Mouse (Mus musculus) heart, embryonic 11.5 days (tissue): Measurements from ENCODE around the gene Dnajb11. TPM values are rescaled to one million over a fixed set of nuclear protein-coding genes. Genes with fewer than 3 reads are reported as not detected.

ENCODE experiments used
- ATAC-seq: fragments of 200-750 bp; cut with Nextera tagmentation; replicated peaks from 2 replicates; pipeline ENCODE4 v1.8.0; 2017; ENCODE audit warnings: moderate library complexity; ENCODE audit not compliant: insufficient number of reproducible peaks, low FRiP score, low TSS enrichment
- H3K27ac ChIP-seq: fragments of 300-500 bp; sonication (generic); 2 replicates; pipeline ENCODE4 v1.5.1; 2014; ENCODE audit warnings: mild to moderate bottlenecking, low read depth, low read length
- H3K27me3 ChIP-seq: fragments of 300-500 bp; sonication (generic); 2 replicates; pipeline ENCODE4 v1.6.1; 2014; ENCODE audit warnings: mild to moderate bottlenecking, low read length, mixed read lengths; ENCODE audit not compliant: control insufficient read depth, insufficient read depth
- H3K36me3 ChIP-seq: fragments of 300-500 bp; sonication (generic); 2 replicates; pipeline ENCODE4 v1.6.1; 2014; ENCODE audit warnings: mild to moderate bottlenecking, low read length, moderate library complexity, mixed read lengths; ENCODE audit not compliant: control insufficient read depth, insufficient read depth
- H3K4me1 ChIP-seq: fragments of 300-500 bp; sonication (generic); 2 replicates; pipeline ENCODE4 v1.6.1; 2014; ENCODE audit warnings: low read length; ENCODE audit not compliant: control insufficient read depth, insufficient read depth
- H3K4me2 ChIP-seq: fragments of 300-500 bp; sonication (generic); 2 replicates; pipeline ENCODE4 v1.6.1; 2014; ENCODE audit warnings: mild to moderate bottlenecking, moderate library complexity
- H3K4me3 ChIP-seq: fragments of 300-500 bp; sonication (generic); 2 replicates; pipeline ENCODE4 v1.5.1; 2014; ENCODE audit warnings: low read depth, low read length
- H3K9ac ChIP-seq: fragments of 300-500 bp; sonication (generic); 2 replicates; pipeline ENCODE4 v1.6.1; 2014; ENCODE audit warnings: mild to moderate bottlenecking, low read depth, low read length, moderate library complexity
- H3K9me3 ChIP-seq: fragments of 300-500 bp; sonication (generic); replicated peaks from 2 replicates; pipeline ENCODE4 v1.6.1; 2016; ENCODE audit warnings: low read length; ENCODE audit not compliant: control insufficient read depth
- WGBS: fragments of 180-500 bp; shearing (Covaris S2); extraction: QIAGEN DNeasy Blood & Tissue Kit; methylation state at CpG from one replicate; pipeline ENCODE4 v1.1.7; 2014; ENCODE audit not compliant: insufficient replicate concordance; 5-methylcytosine and 5-hydroxymethylcytosine counted together
- polyA plus RNA-seq: library from polyadenylated mRNA; unstranded; fragments of >200 nt; fragmentation: Nextera tagmentation; extraction: Ambion mirVana; gene quantifications from 2 replicates; pipeline ENCODE4 v1.2.1, GENCODE M21; 2014

Gene Dnajb11
- polyA plus RNA-seq, 1 experiment from 2014 or later: 130 TPM

DNA sequence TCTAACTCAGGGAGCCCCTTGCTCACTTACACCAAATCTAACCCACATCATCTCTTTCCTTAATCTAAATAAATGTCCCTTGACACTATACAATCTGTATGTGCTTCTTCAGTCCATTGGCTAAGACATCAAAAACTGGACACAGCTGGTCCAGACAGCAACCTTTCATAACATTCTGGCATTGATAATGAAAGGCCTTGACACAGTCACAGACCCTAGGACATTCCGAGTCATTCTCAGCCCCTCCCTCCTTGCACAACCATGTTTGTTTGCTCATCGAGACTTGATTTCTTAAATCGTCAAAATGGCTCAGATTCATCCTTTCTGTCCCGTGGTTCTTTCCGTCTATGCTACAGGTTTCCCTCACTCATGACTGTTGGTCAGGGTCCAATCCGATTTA lies 51.6 kb downstream of the Dnajb11 start:
- Histone ChIP-seq H3K4me2 (no peak overlapping the region), H3K27me3 (no peaks in the 10 kb centered on the region), H3K36me3 (no peaks in the 10 kb centered on the region), H3K4me3 (no peak overlapping the region), H3K4me1 (no peaks in the 10 kb centered on the region), H3K9ac (no peak overlapping the region), H3K9me3 (no peaks in the 10 kb centered on the region), H3K27ac (no peak overlapping the region)
- no peak for ATAC-seq
- WGBS: 83% methylated on average over 6 of the region's 6 CpGs

DNA sequence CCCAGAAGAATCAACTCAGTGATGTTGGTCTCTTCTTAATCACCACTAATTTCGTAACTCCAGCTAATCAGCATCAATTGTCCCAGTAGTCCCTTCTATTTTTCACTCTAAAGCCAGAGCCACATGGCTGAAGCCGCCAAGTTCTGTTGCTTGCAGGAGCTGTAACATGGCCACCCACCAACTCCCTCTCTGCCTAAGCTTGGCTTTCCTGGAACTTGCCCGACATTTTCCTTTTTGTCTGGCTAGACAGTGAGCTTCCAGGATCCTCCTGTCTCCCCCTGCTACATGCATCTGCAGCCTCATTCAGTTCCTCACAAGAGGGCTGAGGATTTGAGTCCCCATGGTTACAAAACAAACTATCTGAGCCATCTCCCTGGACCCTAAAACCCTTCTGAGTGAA lies 54.3 kb downstream of the Dnajb11 start:
- Histone ChIP-seq H3K9me3 (no peaks in the 10 kb centered on the region), H3K27me3 (no peaks in the 10 kb centered on the region), H3K4me1 (no peaks in the 10 kb centered on the region), H3K36me3 (no peaks in the 10 kb centered on the region), H3K4me3 (no peak overlapping the region), H3K9ac (no peak overlapping the region), H3K27ac (no peak overlapping the region), H3K4me2 (no peak overlapping the region)
- ATAC-seq: no peak
- 84% methylated on average over 3 of the region's 3 CpGs for WGBS

DNA sequence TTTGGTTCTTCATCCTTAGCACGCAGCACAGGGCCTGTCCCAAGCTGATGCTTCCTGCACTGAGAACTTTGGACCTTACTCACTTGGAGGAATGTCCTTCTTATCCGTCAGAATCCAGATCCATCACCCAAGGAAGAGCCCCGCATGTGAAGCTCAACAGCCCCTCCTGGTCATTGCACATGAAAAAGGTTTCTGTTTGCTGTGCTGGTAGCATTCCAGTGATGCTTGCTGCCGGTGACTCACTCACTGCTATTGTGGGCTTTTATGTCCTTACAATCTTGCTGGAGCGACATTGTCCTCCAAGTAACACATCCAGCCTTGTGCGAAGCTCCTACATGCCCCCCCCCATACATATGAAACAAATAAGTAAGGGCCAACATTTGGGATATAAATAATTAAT lies 55.2 kb downstream of the Dnajb11 start:
- no peaks in the 10 kb centered on the region for H3K27me3 ChIP-seq

DNA sequence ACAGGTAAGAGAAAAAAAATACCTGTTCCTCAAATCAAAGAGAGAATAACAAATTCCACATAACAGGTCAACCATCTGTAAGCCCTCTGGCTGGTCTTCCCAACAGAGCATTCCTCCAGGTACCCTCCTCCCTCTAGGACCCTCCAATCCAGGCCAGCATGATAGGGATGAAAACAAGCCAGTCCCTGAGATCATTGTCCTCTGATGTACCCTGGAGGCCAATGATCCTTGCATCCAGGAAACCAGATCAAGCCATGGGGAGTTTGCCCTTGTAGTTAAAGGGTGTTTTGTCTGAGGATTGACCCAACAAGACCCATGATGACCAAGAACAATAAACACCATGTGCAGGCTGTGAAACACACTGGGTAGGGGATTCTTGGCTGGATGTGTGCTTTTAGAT lies 56.6 kb downstream of the Dnajb11 start:
- no peaks in the 10 kb centered on the region for H3K27me3 ChIP-seq
- H3K9ac ChIP-seq: no peak overlapping the region
- no peaks in the 10 kb centered on the region for H3K9me3 ChIP-seq
- no peaks in the 10 kb centered on the region for H3K36me3 ChIP-seq
- H3K27ac ChIP-seq: no peak overlapping the region
- no peak for ATAC-seq
- no peak overlapping the region for H3K4me2 ChIP-seq
- H3K4me3 ChIP-seq: no peak overlapping the region
- no peaks in the 10 kb centered on the region for H3K4me1 ChIP-seq

More for the DNA sequence above, 55.2 kb downstream of the Dnajb11 start:
- H3K4me1 ChIP-seq: no peaks in the 10 kb centered on the region
- 67% methylated on average over 6 of the region's 6 CpGs for WGBS
- H3K9me3 ChIP-seq: no peaks in the 10 kb centered on the region
- no peak overlapping the region for H3K4me3 ChIP-seq
- no peak overlapping the region for H3K4me2 ChIP-seq
- no peak overlapping the region for H3K9ac ChIP-seq
- no peaks in the 10 kb centered on the region for H3K36me3 ChIP-seq
- ATAC-seq: no peak
- H3K27ac ChIP-seq: no peak overlapping the region

DNA sequence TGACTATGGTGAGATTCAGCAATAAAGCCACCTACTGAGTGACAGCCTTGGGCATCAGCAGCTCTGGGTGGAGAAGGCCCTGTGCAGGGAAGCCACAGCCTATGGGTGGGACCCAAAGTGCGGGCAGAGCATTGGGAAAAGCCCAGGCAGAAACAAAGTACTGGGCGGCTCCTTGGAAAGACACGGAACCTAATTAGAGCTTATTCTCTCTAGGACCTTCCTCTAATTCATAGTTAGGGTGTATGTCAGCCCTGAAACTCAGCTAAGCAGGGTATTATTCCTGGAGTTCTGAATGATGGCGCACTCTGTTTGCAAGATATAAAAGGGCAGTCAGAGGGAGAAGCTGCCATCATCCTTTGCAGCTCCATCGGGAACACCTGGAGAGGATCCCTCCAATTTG lies 60.4 kb downstream of the Dnajb11 start, which contains the start of gene Fetub:
Fetub (plus strand) TSS at position 301 of the 400 bp plus-strand sequence.
- WGBS: 82% methylated on average over 5 of the region's 5 CpGs
- Histone ChIP-seq H3K9me3 (no peaks in the 10 kb centered on the region), H3K4me1 (no peaks in the 10 kb centered on the region), H3K4me3 (no peak within 1 kb of the TSS), H3K27ac (no peak within 1 kb of the TSS), H3K36me3 (no peaks in the 10 kb centered on the region), H3K9ac (no peak within 1 kb of the TSS), H3K4me2 (no peak within 1 kb of the TSS), H3K27me3 (no peaks in the 10 kb centered on the region)
- no peak for ATAC-seq

DNA sequence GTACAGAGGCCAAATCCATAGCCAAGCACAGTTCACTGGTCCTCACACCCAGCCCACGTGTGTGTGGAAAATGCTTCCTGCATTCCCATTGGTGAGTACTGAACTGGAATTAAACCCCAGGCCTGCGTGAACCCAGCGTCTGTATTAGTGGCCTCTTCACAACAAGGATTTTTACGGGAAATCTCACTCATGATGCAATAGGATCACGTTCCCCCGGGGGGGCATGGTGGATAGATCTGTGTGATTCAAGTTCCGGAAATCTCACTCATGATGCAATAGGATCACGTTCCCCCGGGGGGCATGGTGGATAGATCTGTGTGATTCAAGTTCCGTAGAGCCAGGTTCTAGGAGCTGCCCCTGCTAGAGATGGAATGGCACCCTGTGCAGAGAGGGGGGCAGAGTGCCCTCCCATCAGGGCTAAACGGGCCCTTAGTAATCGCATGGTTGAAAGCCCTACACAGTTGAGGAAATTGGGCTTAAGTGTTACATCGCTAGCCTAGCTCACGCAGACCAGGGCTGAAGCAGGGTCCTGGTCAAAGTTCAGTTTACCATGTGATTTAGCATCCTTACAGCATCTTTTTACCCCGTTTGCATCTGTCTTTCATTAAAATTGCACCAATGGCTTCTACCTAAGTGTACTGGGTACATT lies 61.1 kb downstream of the Dnajb11 start:
- H3K9ac ChIP-seq: no peak overlapping the region
- H3K36me3 ChIP-seq: no peaks in the 10 kb centered on the region
- no peaks in the 10 kb centered on the region for H3K4me1 ChIP-seq
- H3K27me3 ChIP-seq: no peaks in the 10 kb centered on the region
- H3K4me3 ChIP-seq: no peak overlapping the region
- no peak overlapping the region for H3K27ac ChIP-seq
- H3K9me3 ChIP-seq: no peaks in the 10 kb centered on the region
- 75% methylated on average over 15 of the region's 15 CpGs for WGBS
- ATAC-seq: no peak
- H3K4me2 ChIP-seq: no peak overlapping the region

DNA sequence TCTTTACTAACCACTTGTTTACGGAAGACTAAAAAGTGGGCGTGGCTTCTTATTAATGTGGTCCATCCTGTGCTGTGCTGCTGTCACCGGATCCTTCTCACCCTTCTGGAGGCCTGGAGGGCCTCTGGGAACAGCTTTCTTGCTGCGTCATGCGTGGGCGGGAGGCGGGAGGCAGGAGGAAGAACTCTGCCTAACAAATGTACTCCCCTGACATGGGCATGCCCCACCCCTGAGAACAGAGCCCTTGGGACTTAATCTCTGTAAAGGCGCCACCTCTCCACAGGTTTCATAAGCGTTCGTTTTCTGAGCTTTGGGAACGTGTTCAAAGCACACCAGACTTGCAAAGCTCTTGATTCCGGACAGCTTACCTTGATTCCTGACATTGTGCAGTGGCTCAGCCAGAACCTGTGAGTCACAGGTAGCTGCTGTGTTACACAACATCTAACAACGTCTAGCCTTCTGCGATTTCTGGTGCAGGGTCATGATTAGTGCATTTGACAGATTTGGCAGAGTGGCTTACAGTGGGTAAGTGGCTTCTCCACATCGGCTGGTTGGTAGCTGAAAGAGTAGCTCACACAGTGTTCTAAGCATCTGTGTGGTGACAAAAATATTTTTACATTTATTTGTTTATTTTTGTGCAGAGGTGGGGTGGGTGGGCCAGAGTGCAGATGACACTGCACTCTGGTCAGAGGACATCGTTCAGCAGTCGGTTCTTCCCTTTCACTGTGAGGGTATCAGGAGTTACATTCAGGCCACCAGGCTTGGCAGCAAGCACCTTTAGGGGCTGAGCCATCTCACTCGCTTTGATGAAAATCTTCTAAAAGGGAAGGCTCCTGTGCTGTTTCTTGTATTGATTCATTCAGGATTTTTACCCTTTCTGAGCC lies 62.6 kb downstream of the Dnajb11 start:
- Histone ChIP-seq H3K27me3 (no peaks in the 10 kb centered on the region), H3K36me3 (no peaks in the 10 kb centered on the region), H3K27ac (no peak overlapping the region), H3K4me1 (no peaks in the 10 kb centered on the region), H3K9me3 (no peaks in the 10 kb centered on the region), H3K9ac (no peak overlapping the region), H3K4me2 (no peak overlapping the region), H3K4me3 (no peak overlapping the region)
- 49% methylated on average over 18 of the region's 18 CpGs for WGBS
- ATAC-seq: no peak

DNA sequence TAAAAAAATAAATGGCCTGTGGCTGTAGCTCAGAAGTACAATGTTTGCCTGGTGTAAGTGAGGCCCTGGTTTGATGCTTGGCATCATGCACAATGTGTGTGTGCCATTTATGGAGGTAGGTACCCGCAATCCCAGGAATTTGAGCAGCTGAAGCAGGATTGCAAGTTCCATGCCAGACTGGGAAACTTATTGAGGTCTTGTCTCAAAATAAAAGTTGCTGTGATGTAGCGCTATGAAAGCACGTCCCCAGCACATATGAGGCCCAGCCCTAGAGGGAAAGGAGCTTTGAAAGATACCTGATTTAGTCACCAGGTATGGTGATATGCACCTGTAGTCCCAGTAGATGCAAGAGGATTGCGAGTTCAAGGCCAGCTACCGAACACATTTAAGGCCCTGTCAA lies 64.1 kb downstream of the Dnajb11 start:
- no peaks in the 10 kb centered on the region for H3K4me1 ChIP-seq
- H3K9me3 ChIP-seq: no peaks in the 10 kb centered on the region
- no peak overlapping the region for H3K4me2 ChIP-seq
- H3K36me3 ChIP-seq: no peaks in the 10 kb centered on the region
- no peak for ATAC-seq
- H3K27me3 ChIP-seq: no peaks in the 10 kb centered on the region
- 83% methylated on average over 5 of the region's 5 CpGs for WGBS
- no peak overlapping the region for H3K9ac ChIP-seq
- H3K27ac ChIP-seq: no peak overlapping the region
- H3K4me3 ChIP-seq: no peak overlapping the region
